Comparison of ENCODE assay signal across 24 mouse cellular contexts in the genomic region with DNA sequence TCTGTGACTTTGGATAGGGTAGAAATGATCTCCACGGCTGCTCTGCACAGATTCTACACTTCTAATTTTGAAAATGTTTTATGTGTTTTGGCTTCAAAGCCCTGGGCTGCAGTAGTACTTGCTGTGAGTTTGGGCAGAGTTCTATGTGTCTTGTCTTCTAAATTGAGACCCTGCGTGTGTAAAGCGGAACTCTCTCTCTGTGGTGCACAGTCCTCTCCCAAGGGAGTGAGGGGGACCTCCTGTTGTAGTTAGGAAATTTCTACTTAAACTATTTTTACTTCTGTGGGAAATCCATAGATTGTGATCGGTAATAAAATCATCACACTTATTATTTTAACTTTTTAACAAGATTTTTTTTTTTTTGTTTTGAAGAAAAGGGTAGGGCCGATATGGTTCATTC.
DNase-seq lines count a peak whose midpoint lies in the region; ATAC-seq and TF ChIP-seq lines count a peak whose summit lies in the region.
"Had no signal": no experiment of that assay in that cellular context is flagged by ENCODE, and none has a peak within 500 bp of the region (broad histone marks: within the 10 kb centered on the region; RNA-seq: fewer than 3 reads in every experiment).

No protein-coding gene starts in this region.

- 68% methylated on average over 5 of the region's 5 CpGs for WGBS in heart, postnatal 0 days
- WGBS in liver, embryonic 12.5 days (ENCODE audit: insufficient replicate concordance), result 80% methylated on average over 5 of the region's 5 CpGs
- WGBS in bone marrow, adult 2 months, result 68% methylated on average over 5 of the region's 5 CpGs

- H3K4me2 ChIP-seq in heart, postnatal 0 days (ENCODE audit: low read depth, low read length), result no peak overlapping the region
- H3K4me2 ChIP-seq in liver, embryonic 12.5 days, result no peak overlapping the region
- H3K4me2 ChIP-seq: embryonic facial prominence, embryonic 15.5 days; limb, embryonic 13.5 days; lung, embryonic 14.5 days had no signal

- TF ChIP-seq POLR2A in bone marrow, adult 2 months (IDR thresholded peaks at IDR 0.05; ENCODE audit: borderline replicate concordance, control insufficient read depth, low read depth, low read length), result no peak

- ATAC-seq in heart, postnatal 0 days (ENCODE audit: insufficient read depth, low read depth), result no peak
- no peak for ATAC-seq in liver, embryonic 12.5 days
- ATAC-seq: activated CD4-positive, CD25-positive, alpha-beta regulatory T cell, adult 4 months; CD4-positive, CD25-positive, alpha-beta regulatory T cell, adult 4 months; forebrain, postnatal 0 days; inflammation-experienced regulatory T-cells, adult 6 months; midbrain, embryonic 16.5 days had no signal

- no peak overlapping the region for H3K4me3 ChIP-seq in heart, postnatal 0 days (ENCODE audit: low read depth, low read length)
- no peak overlapping the region for H3K4me3 ChIP-seq in liver, embryonic 12.5 days
- H3K4me3 ChIP-seq in bone marrow, adult 2 months (replicated peaks; ENCODE audit: control insufficient read depth, low read depth, low read length), result no peak overlapping the region
- H3K4me3 ChIP-seq: embryonic facial prominence, embryonic 15.5 days; limb, embryonic 13.5 days had no signal

- DNase-seq in heart, postnatal 0 days (ENCODE audit: low spot score), result no peak
- no peak for DNase-seq in heart, adult 11 months
- no peak for DNase-seq in liver
- DNase-seq in B cell, adult 2 months, result peak; percentile 47 to 57
- no peak for DNase-seq in cerebellum, adult 8-10 months
- DNase-seq in adrenal gland, postnatal 14 days, result no peak
- DNase-seq: adrenal gland, postnatal 25 days; cerebellum, adult 11-12 months; cerebellum, postnatal 25 days; forebrain, postnatal 0 days; kidney, adult 8-10 months; layer of hippocampus, postnatal 36 days; lung, embryonic 14.5 days; lung, postnatal 4 days; right cerebral cortex, postnatal 25 days had no signal

- no peak for TF ChIP-seq CTCF in heart, postnatal 0 days (IDR thresholded peaks at IDR 0.05; ENCODE audit: low read depth)
- TF ChIP-seq CTCF in bone marrow, adult 2 months (IDR thresholded peaks at IDR 0.05; ENCODE audit: control insufficient read depth, insufficient read depth, low read length), result no peak

- H3K9ac ChIP-seq in heart, postnatal 0 days (replicated peaks; ENCODE audit: low read depth, low read length), result no peak overlapping the region; the same call in 1 of the 2 replicates
- no peak overlapping the region for H3K9ac ChIP-seq in liver, embryonic 12.5 days
- H3K9ac ChIP-seq: embryonic facial prominence, embryonic 15.5 days; forebrain, postnatal 0 days; limb, embryonic 13.5 days; lung, embryonic 14.5 days had no signal

- H3K9me3 ChIP-seq in heart, postnatal 0 days (replicated peaks; ENCODE audit: control insufficient read depth, low read length), result no peaks in the 10 kb centered on the region
- H3K9me3 ChIP-seq in liver, embryonic 12.5 days (replicated peaks), result no peaks in the 10 kb centered on the region
- H3K9me3 ChIP-seq: embryonic facial prominence, embryonic 15.5 days; G1E; limb, embryonic 13.5 days had no signal

- no peak for TF ChIP-seq EP300 in heart, postnatal 0 days (IDR thresholded peaks at IDR 0.05; ENCODE audit: low read depth)

- no peaks in the 10 kb centered on the region for H3K27me3 ChIP-seq in heart, postnatal 0 days (ENCODE audit: control insufficient read depth, insufficient read depth, low read length)
- no peaks in the 10 kb centered on the region for H3K27me3 ChIP-seq in liver, embryonic 12.5 days (replicated peaks)
- H3K27me3 ChIP-seq: embryonic facial prominence, embryonic 15.5 days; limb, embryonic 13.5 days had no signal

- H3K36me3 ChIP-seq in heart, postnatal 0 days (replicated peaks; ENCODE audit: control insufficient read depth, insufficient read depth, low read length), result no peaks in the 10 kb centered on the region
- no peaks in the 10 kb centered on the region; the same call in 1 of the 2 replicates for H3K36me3 ChIP-seq in liver, embryonic 12.5 days
- H3K36me3 ChIP-seq: embryonic facial prominence, embryonic 15.5 days; limb, embryonic 13.5 days had no signal

- peaks cover 20% of the 10 kb centered on the region for H3K4me1 ChIP-seq in heart, postnatal 0 days (ENCODE audit: control insufficient read depth, insufficient read depth)
- H3K4me1 ChIP-seq in liver, embryonic 12.5 days, result peaks cover 54% of the 10 kb centered on the region
- H3K4me1 ChIP-seq in bone marrow, adult 2 months (ENCODE audit: control insufficient read depth, insufficient read depth, low read length), result peaks cover 1% of the 10 kb centered on the region; the same call in 1 of the 2 replicates

- peak overlapping the region; percentile 58 for H3K27ac ChIP-seq in heart, postnatal 0 days (ENCODE audit: low read depth)
- H3K27ac ChIP-seq in liver, embryonic 12.5 days, result peak overlapping the region; percentile 27; the same call in 1 of the 2 replicates
- H3K27ac ChIP-seq in bone marrow, adult 2 months (ENCODE audit: control insufficient read depth, insufficient read depth, low read depth, low read length, poor library complexity), result peak overlapping the region; percentile 10; the same call in 1 of the 2 replicates
- H3K27ac ChIP-seq: embryonic facial prominence, embryonic 15.5 days; limb, embryonic 13.5 days had no signal

Comparison
In these comparisons a context has a peak if more than half of its experiments do, and no peak if none do; other contexts are left out.
1. DNase-seq: peak in B cell, adult 2 months (2 of 2); none in heart, postnatal 0 days (single experiment), heart, adult 11 months (single experiment), liver (single experiment), cerebellum, adult 8-10 months (single experiment) and adrenal gland, postnatal 14 days (single experiment).
2. Peak in every context shown above with its lines, with median percentiles within 50 percentile points of each other: H3K27ac ChIP-seq.